Mouse (Mus musculus) myocyte (in vitro differentiated cells): ENCODE data around the gene Ugt1a6b.
"Not testable (repeated sequence)": the region's sequence is repeated elsewhere in the genome, so short reads cannot be mapped to it uniquely, and the experiment has no call there.

Experiments used
- CEBPB ChIP-seq: IDR thresholded peaks from 2 replicates; pipeline ENCODE4 v1.6.1; 2011; ENCODE audit warnings: mild to moderate bottlenecking, moderate library complexity; ENCODE audit not compliant: poor library complexity, insufficient read depth, severe bottlenecking
- E2F4 ChIP-seq: IDR thresholded peaks from one replicate; pipeline ENCODE4 v1.6.1; 2011; ENCODE audit warnings: mild to moderate bottlenecking, control low read depth, moderate library complexity; ENCODE audit not compliant: insufficient read depth
- MAX ChIP-seq: IDR thresholded peaks from one replicate; pipeline ENCODE4 v1.6.1; 2011; ENCODE audit warnings: low read depth, mild to moderate bottlenecking, control low read depth
- POLR2A ChIP-seq: IDR thresholded peaks from one replicate; pipeline ENCODE4 v1.6.1; 2011; ENCODE audit warnings: low read depth, mild to moderate bottlenecking, control low read depth, moderate library complexity; ENCODE audit not compliant: insufficient read length

- not testable (repeated sequence) for TF ChIP-seq POLR2A, MAX, E2F4, CEBPB
These were observed 831 bp downstream of the Ugt1a6b start for GRCm38 (mm10) chr1:88103697-88104468.
